Mouse (Mus musculus) neural tube, embryonic 11.5 days (tissue): Measurements from ENCODE around the gene Klk1b9. TPM values are rescaled to one million over a fixed set of nuclear protein-coding genes. Genes with fewer than 3 reads are reported as not detected.
"Not testable (repeated sequence)": the region's sequence is repeated elsewhere in the genome, so short reads cannot be mapped to it uniquely, and the experiment has no call there.

Source experiments
- ATAC-seq: fragments of 200-750 bp; cut with Nextera tagmentation; 2 replicates; pipeline ENCODE4 v1.8.0; 2017; ENCODE audit warnings: moderate number of reproducible peaks, mild to moderate bottlenecking, moderate TSS enrichment, moderate library complexity; ENCODE audit not compliant: insufficient read depth, low FRiP score, low TSS enrichment
- DNase-seq: peaks from one replicate; pipeline ENCODE4 v3.0.0-alpha.2; 2015; ENCODE audit warnings: low spot score
- H3K27ac ChIP-seq: fragments of 300-500 bp; sonication (generic); 2 replicates; pipeline ENCODE4 v1.5.1; 2014; ENCODE audit warnings: low read depth, mild to moderate bottlenecking, low read length
- H3K27me3 ChIP-seq: fragments of 300-500 bp; sonication (generic); 2 replicates; pipeline ENCODE4 v1.6.1; 2014; ENCODE audit warnings: mild to moderate bottlenecking, low read length, mixed read lengths; ENCODE audit not compliant: control insufficient read depth, insufficient read depth
- H3K36me3 ChIP-seq: fragments of 300-500 bp; sonication (generic); 2 replicates; pipeline ENCODE4 v1.6.1; 2014; ENCODE audit warnings: mild to moderate bottlenecking, low read length, moderate library complexity, mixed read lengths; ENCODE audit not compliant: control insufficient read depth, insufficient read depth
- H3K4me1 ChIP-seq: fragments of 300-500 bp; sonication (generic); 2 replicates; pipeline ENCODE4 v1.6.1; 2014; ENCODE audit warnings: low read length, mixed read lengths; ENCODE audit not compliant: control insufficient read depth, insufficient read depth
- H3K4me2 ChIP-seq: fragments of 300-500 bp; sonication (generic); 2 replicates; pipeline ENCODE4 v1.6.1; 2014; ENCODE audit warnings: low read depth, mild to moderate bottlenecking, moderate library complexity
- H3K4me3 ChIP-seq: fragments of 300-500 bp; sonication (generic); 2 replicates; pipeline ENCODE4 v1.5.1; 2014; ENCODE audit warnings: low read depth, low read length
- H3K9ac ChIP-seq: fragments of 300-500 bp; sonication (generic); 2 replicates; pipeline ENCODE4 v1.6.1; 2014; ENCODE audit warnings: mild to moderate bottlenecking, low read length
- H3K9me3 ChIP-seq: fragments of 300-500 bp; sonication (generic); 2 replicates; pipeline ENCODE4 v1.6.1; 2016; ENCODE audit warnings: low read length; ENCODE audit not compliant: control insufficient read depth
- WGBS: fragments of 180-500 bp; shearing (Covaris S2); extraction: QIAGEN DNeasy Blood & Tissue Kit; methylation state at CpG from one replicate; pipeline ENCODE4 v1.1.7; 2014; 5-methylcytosine and 5-hydroxymethylcytosine counted together
- polyA plus RNA-seq: library from polyadenylated mRNA; unstranded; fragments of >200 nt; fragmentation: Nextera tagmentation; extraction: Ambion mirVana; gene quantifications from 2 replicates; pipeline ENCODE4 v1.2.1, GENCODE M21; 2014

Klk1b9 gene
- polyA plus RNA-seq, 1 experiment from 2014 or later: not detected

DNA sequence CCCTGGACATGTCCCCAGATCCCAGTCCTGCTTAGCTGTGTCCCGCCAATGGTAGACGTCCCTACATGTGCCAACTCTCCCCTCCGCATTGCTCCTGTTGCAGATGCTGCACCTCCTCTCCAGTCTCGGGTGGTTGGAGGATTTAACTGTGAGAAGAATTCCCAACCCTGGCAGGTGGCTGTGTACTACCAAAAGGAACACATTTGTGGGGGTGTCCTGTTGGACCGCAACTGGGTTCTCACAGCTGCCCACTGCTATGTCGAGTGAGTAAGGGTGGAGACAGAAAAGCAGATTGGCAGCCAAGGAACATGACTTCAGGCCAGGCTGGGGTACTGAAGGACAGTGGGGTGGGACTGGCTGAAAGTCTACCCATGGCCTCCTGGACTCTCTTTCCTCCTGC lies 38.8 kb downstream of the Klk1b9 start:
- not testable (repeated sequence) for H3K4me1 ChIP-seq

GRCm38 (mm10) chr7:44015071-44015470 lies 39.2 kb downstream of the Klk1b9 start:
- ATAC-seq (no peak), DNase-seq (no peak)
- Histone ChIP-seq H3K9me3 (no peaks in the 10 kb centered on the region), H3K9ac (no peak overlapping the region), H3K27me3 (no peaks in the 10 kb centered on the region), H3K4me1 (no peaks in the 10 kb centered on the region), H3K4me3 (no peak overlapping the region), H3K4me2 (no peak overlapping the region), H3K27ac (no peak overlapping the region), H3K36me3 (no peaks in the 10 kb centered on the region)
- 83% methylated on average over 5 of the region's 5 CpGs for WGBS

More for the DNA sequence above, 38.8 kb downstream of the Klk1b9 start:
- not testable (repeated sequence) for H3K9me3 ChIP-seq, H3K27me3 ChIP-seq, DNase-seq, H3K36me3 ChIP-seq, H3K9ac ChIP-seq, H3K27ac ChIP-seq, H3K4me2 ChIP-seq, ATAC-seq, H3K4me3 ChIP-seq
- 84% methylated on average over 6 of the region's 6 CpGs for WGBS

Other genes with a start within 250 kb of the Klk1b9 start
- gene Klk12, start 207.2 kb upstream of the Klk1b9 start, polyA plus RNA-seq: not detected in 2 replicates
- gene Klk11, start 201.5 kb upstream of the Klk1b9 start, polyA plus RNA-seq: not detected in 2 replicates
- not detected in 2 replicates for gene Klk10, start 195.0 kb upstream of the Klk1b9 start, polyA plus RNA-seq
- gene Klk9, start 184.2 kb upstream of the Klk1b9 start, polyA plus RNA-seq: not detected in 2 replicates
- 8.6 and 9.4 TPM in 2 replicates for gene Klk8, start 178.5 kb upstream of the Klk1b9 start, polyA plus RNA-seq
- gene Klk7, start 164.8 kb upstream of the Klk1b9 start, polyA plus RNA-seq: not detected in 2 replicates
- gene Klk6, start 151.6 kb upstream of the Klk1b9 start, polyA plus RNA-seq: not detected in 2 replicates
- not detected in 2 replicates for gene Klk5, start 134.1 kb upstream of the Klk1b9 start, polyA plus RNA-seq
- not detected in 2 replicates for gene Klk4, start 94.9 kb upstream of the Klk1b9 start, polyA plus RNA-seq
- not detected in 2 replicates for gene Klk15, start 42.3 kb upstream of the Klk1b9 start, polyA plus RNA-seq
- gene Klk1b8, start 25.4 kb upstream of the Klk1b9 start, polyA plus RNA-seq: not detected in 2 replicates
- gene Klk1b1, start 9.3 kb upstream of the Klk1b9 start, polyA plus RNA-seq: not detected in 2 replicates
- gene Klk1b11, start 19.8 kb downstream of the Klk1b9 start, polyA plus RNA-seq: not detected in 2 replicates
- gene Klk1b26, start 36.1 kb downstream of the Klk1b9 start, polyA plus RNA-seq: not detected in 2 replicates
- gene Klk1b27, start 76.2 kb downstream of the Klk1b9 start, polyA plus RNA-seq: not detected in 2 replicates
- not detected in 2 replicates for gene Klk1b21, start 126.3 kb downstream of the Klk1b9 start, polyA plus RNA-seq
- not detected in 2 replicates for gene Klk1b22, start 136.6 kb downstream of the Klk1b9 start, polyA plus RNA-seq
- gene Klk1b16, start 160.7 kb downstream of the Klk1b9 start, polyA plus RNA-seq: not detected in 2 replicates
- gene Klk1b24, start 212.2 kb downstream of the Klk1b9 start, polyA plus RNA-seq: not detected in 2 replicates
- not detected in 2 replicates for gene Klk1b3, start 222.1 kb downstream of the Klk1b9 start, polyA plus RNA-seq
- gene Klk1b4, start 231.4 kb downstream of the Klk1b9 start, polyA plus RNA-seq: not detected in 2 replicates
- not detected in 2 replicates for gene Klk1b5, start 239.9 kb downstream of the Klk1b9 start, polyA plus RNA-seq
- not detected in 2 replicates for gene Klk1, start 249.3 kb downstream of the Klk1b9 start, polyA plus RNA-seq